Mouse (Mus musculus) heart, postnatal 0 days (tissue): ENCODE measurements around the gene Meox2.

Experiments used
- CTCF ChIP-seq: IDR thresholded peaks from 2 replicates; pipeline ENCODE4 v1.5.1; 2016; ENCODE audit warnings: antibody characterized with exemption, control low read depth, low read depth
- EP300 ChIP-seq: IDR thresholded peaks from 2 replicates; pipeline ENCODE4 v1.6.1; 2016; ENCODE audit warnings: antibody characterized with exemption, low read depth

DNA sequence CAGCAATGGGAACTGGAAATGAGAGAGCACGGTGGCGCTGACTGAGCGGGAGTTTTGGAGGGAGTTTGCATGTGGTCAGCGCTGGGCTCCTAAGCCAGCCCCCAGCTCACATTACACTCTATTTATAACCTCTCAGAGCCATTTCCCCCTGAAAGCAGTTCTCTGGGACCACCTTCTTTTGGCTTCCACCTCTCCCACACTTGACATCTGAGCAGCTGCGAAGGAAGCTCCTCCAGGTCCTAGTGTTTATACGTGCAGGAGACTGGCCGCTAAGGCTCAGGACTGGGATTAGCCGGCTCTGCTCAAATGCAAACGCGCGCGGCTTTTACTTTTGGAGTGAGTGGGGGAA, at the start of gene Meox2:
- TF ChIP-seq CTCF, result no peak
- TF ChIP-seq EP300, result no peak
